Mouse (Mus musculus): ENCODE measurements around the gene L3mbtl2.

DNA sequence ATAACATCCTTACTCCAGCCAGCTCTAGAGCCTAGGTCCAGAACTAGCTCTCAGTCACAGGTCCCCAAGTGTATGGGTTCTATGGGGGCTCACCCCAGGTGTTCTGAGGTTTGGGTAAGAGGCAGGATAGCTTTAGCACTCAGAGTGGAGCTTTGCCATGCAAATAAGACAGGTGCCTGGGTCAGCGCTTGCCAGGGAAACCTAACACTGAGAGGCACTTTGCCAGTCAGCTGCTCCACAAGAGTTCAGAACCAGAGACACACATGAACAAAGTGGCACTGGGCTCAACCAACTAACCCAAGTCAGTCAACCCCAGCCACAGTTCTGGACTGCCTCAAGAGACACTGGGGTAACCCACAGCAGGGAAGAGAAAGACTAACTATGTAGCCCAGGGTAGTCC, 46.0 kb downstream of the L3mbtl2 start:
- TF ChIP-seq CTCF (conservative IDR thresholded peaks at IDR 0.05; ENCODE audit: insufficient read depth, insufficient read length, low read depth, low read length) (no peak), POLR2A (IDR thresholded peaks at IDR 0.05; ENCODE audit: low read depth, low read length) (no peak)
